Mouse (Mus musculus): ENCODE data around the gene Pde6h. TPM values are rescaled to one million over a fixed set of nuclear protein-coding genes. Genes with fewer than 3 reads are reported as not detected.
A peak's percentile ranks its signal among the peaks of the same experiment; 100 is the strongest.

The Pde6h gene
- polyA plus RNA-seq, 1 experiment from 2014 or later, result not detected

DNA sequence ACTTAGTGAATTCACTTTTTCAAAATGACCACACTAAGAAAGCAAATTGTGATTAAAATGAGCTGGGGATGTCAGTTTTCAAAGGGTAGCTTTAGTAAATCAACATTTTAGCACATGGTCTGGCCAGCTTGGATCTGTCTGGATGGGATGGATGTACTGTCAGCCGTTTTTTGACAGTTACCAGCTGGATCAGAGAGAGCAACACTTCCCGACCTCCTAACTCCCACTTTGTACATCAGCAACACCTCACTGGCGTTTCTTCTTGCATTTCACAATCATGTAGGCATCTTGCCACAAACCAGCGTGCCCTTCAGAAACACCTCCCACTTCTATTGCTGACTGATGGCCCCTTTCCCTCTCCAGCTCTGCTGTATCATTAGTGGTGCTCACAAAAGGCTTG, 25.4 kb upstream of the Pde6h start:
- no peaks in the 10 kb centered on the region for H3K36me3 ChIP-seq
- ATAC-seq, result no peak
- no peak overlapping the region for H3K4me2 ChIP-seq (replicated peaks)
- WGBS, result 75% methylated on average over 4 of the region's 4 CpGs
- H3K27me3 ChIP-seq, result no peaks in the 10 kb centered on the region
- H3K9me3 ChIP-seq, result no peaks in the 10 kb centered on the region
- H3K9ac ChIP-seq (replicated peaks), result no peak overlapping the region
- H3K4me1 ChIP-seq (replicated peaks), result no peaks in the 10 kb centered on the region
- H3K4me3 ChIP-seq (replicated peaks), result no peak overlapping the region
- no peak overlapping the region for H3K27ac ChIP-seq

DNA sequence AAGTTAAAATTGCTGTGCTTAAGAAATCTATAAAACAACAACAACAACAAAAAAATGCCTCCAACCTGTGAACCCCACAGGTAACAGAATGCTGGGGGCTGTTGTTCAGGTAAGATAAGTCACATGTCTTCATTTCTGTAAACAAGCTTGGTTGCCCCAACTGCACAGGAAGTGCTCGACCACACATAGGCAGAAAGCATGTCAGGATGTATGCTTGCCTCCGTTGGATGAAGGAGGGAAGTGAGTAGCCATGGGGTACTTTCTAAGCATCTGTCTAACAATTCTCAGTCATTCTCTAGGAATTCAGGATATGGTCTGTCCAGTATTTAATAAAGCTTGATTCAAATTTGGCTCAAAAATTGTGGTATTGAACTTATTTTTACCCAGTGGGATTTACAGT, 24.7 kb upstream of the Pde6h start:
- Histone ChIP-seq H3K36me3 (no peaks in the 10 kb centered on the region), H3K4me3 (replicated peaks) (no peak overlapping the region), H3K4me2 (replicated peaks) (no peak overlapping the region), H3K4me1 (replicated peaks) (no peaks in the 10 kb centered on the region), H3K9me3 (no peaks in the 10 kb centered on the region), H3K9ac (replicated peaks) (no peak overlapping the region), H3K27me3 (no peaks in the 10 kb centered on the region), H3K27ac (no peak overlapping the region)
- WGBS, result 75% methylated on average over 2 of the region's 2 CpGs
- no peak for ATAC-seq

DNA sequence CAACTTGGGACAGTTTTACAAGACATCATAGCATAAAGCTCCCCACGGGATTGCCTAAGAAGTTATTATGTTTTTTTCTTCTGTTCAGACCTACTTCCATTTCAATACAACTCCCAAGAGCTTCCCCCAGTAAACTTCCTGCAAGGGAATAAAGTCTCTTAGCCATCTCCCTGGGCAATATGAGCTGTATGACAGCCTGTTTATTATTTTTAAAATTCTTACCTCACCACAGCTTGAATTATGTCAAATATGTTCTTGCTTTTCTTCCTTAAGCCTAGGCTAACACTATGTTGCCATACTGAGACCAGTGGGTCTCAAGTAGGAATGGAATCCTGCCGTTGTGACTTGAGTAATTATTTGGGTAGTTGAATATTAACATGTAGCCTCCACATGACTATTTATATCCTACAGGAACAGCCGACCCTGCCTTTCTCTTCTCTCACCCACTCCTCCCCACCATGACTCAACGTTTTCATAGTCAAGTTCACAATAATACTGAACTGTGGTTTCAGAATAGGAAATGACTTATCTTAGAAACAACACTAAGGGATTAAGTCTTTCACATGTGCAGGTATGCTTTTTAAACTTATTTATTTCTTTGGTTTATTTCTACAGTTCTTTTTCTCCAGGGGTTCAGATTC, 23.1 kb upstream of the Pde6h start:
- ATAC-seq, result no peak
- Histone ChIP-seq H3K4me1 (replicated peaks) (no peaks in the 10 kb centered on the region), H3K9me3 (no peaks in the 10 kb centered on the region), H3K27me3 (no peaks in the 10 kb centered on the region), H3K4me2 (replicated peaks) (no peak overlapping the region), H3K4me3 (replicated peaks) (no peak overlapping the region), H3K27ac (no peak overlapping the region), H3K9ac (replicated peaks) (no peak overlapping the region), H3K36me3 (no peaks in the 10 kb centered on the region)
- 86% methylated on average over 4 of the region's 4 CpGs for WGBS

DNA sequence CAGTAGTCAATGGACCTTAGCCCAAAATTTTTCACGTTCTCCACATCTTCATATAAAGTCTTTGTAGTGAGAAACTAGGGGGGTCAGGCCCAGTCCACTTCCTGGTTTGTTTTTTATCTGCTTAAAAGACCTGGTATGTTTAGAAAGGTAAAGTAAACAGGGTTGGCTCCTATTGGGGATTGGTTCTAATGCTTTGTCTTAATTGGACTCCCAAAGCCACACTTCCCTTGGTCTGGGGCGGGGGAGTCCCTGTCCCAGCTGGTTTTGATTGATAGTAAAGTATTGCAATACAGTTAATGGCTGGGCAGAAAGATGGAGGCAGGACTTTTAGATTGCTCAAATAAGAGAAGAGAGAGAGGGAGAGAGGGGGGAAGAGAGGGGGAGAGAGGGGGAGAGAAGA, 22.6 kb upstream of the Pde6h start:
- H3K9ac ChIP-seq (replicated peaks), result no peak overlapping the region
- H3K27ac ChIP-seq, result no peak overlapping the region
- no peak for ATAC-seq
- no peaks in the 10 kb centered on the region for H3K4me1 ChIP-seq (replicated peaks)
- H3K36me3 ChIP-seq, result no peaks in the 10 kb centered on the region
- no peaks in the 10 kb centered on the region for H3K9me3 ChIP-seq
- WGBS, result 86% methylated on average over 2 of the region's 2 CpGs
- H3K27me3 ChIP-seq, result no peaks in the 10 kb centered on the region
- H3K4me2 ChIP-seq (replicated peaks), result no peak overlapping the region
- H3K4me3 ChIP-seq (replicated peaks), result no peak overlapping the region

DNA sequence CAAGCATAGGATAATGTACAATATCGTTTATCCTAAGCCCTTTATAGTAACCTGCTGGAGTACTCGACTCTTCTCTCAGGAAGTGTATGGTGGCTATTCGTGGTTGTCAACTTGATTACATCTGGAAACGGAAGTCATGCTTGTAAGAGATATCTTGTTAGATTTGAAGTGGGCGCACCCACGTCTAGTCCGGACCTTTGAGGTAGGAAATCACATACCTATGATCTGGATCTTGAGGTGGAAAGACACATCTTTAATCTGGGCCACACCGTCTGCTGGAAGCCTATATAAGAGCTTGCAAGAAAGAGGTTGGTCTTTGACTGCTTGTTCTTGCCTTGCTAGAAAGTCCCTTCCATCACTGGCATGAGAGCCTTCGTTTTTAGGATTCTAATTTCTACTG, 21.1 kb upstream of the Pde6h start:
- WGBS, result 90% methylated on average over 9 of the region's 9 CpGs
- Histone ChIP-seq H3K4me1 (replicated peaks) (no peaks in the 10 kb centered on the region), H3K9me3 (no peaks in the 10 kb centered on the region), H3K9ac (replicated peaks) (no peak overlapping the region), H3K4me3 (replicated peaks) (no peak overlapping the region), H3K36me3 (no peaks in the 10 kb centered on the region), H3K27ac (no peak overlapping the region), H3K4me2 (replicated peaks) (no peak overlapping the region), H3K27me3 (no peaks in the 10 kb centered on the region)
- no peak for ATAC-seq

DNA sequence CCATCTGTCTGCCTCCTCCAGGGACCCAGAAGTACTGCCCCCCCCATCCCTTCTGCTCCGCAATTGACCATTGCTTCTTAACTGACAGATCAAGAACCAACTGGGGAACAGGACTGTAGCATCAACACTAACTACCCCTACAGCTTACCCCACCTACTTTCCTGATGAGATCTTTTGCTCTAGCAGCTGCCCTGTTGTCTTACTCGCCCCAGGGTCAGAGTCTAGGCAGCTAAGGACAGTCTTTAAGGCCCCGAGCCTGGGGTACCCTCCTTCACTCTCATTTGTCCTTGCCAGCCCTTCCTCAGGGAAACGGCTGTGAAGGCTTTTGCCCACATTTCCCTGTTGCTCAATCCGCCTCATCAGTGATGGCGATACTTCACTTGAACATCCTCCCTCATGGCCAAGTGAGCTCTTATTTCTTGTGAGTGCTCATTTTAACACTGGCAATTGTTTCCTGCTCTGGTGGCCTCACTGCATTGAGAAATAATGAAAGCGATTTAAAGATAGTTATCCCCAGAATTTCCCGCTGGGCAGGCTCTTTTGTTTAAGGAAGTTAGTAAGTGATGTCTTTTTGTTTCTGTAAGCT, 19.7 kb upstream of the Pde6h start:
- no peak for ATAC-seq
- Histone ChIP-seq H3K36me3 (no peaks in the 10 kb centered on the region), H3K4me2 (replicated peaks) (no peak overlapping the region), H3K4me3 (replicated peaks) (no peak overlapping the region), H3K27me3 (no peaks in the 10 kb centered on the region), H3K27ac (no peak overlapping the region), H3K9me3 (no peaks in the 10 kb centered on the region), H3K4me1 (replicated peaks) (no peaks in the 10 kb centered on the region), H3K9ac (replicated peaks) (no peak overlapping the region)
- 65% methylated on average over 8 of the region's 8 CpGs for WGBS

DNA sequence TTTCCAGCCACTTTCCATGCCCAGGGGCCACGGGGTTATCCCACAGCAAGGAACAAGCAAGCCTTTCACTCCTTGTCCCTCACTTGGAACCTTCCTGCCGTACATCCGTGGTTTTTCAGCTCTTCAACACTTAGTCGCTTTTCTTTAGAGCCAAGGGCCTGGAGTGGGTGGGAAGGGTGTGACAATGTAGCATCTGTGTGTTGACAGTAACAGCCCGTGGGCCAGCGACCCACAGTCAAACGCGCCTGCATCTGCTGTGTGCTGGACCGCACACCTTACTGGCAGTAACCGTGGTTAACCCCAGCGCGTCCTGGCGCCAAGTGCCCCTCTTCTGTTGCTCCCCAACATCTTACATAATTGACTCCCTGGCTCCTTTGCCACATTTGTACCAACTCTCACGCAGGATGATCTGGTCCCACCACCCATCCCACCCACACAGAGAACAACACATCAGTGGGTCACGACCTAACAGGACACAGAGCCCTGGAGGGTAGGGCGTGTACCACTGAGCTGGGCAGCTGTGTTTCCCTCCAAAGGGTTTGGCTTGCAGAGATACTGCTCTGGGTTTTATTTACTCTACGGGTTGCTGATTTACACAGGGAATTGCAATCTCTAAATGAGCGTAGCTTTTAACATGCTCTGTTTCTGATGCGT, 17.2 kb upstream of the Pde6h start:
- H3K27ac ChIP-seq, result no peak overlapping the region
- no peaks in the 10 kb centered on the region for H3K36me3 ChIP-seq
- no peaks in the 10 kb centered on the region for H3K27me3 ChIP-seq
- no peak overlapping the region for H3K9ac ChIP-seq (replicated peaks)
- WGBS, result 90% methylated on average over 19 of the region's 19 CpGs
- H3K4me2 ChIP-seq (replicated peaks), result no peak overlapping the region
- no peak for ATAC-seq
- H3K4me1 ChIP-seq (replicated peaks), result no peaks in the 10 kb centered on the region
- H3K9me3 ChIP-seq, result no peaks in the 10 kb centered on the region
- H3K4me3 ChIP-seq (replicated peaks), result no peak overlapping the region

DNA sequence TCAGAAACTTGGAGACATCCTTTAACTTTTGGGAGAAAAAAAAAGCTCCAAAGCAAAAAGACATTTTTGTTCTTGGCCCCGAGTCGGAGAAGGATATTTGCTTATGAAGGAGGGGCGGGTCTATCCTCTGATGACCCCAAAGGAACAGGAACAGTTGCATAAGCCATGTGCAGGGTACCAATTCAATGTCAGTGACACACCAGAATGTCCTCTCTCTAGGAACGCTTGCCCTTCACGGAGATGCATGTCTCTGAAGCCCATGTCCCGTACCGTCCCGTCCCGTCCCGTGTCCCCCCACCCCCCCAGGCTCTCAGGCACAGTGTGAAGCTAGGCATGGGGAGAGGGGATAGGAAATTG, 16.7 kb upstream of the Pde6h start:
- H3K9me3 ChIP-seq, result no peaks in the 10 kb centered on the region
- no peak overlapping the region for H3K9ac ChIP-seq (replicated peaks)
- no peaks in the 10 kb centered on the region for H3K4me1 ChIP-seq (replicated peaks)
- no peaks in the 10 kb centered on the region for H3K36me3 ChIP-seq
- H3K4me3 ChIP-seq (replicated peaks), result no peak overlapping the region
- ATAC-seq, result no peak
- H3K27me3 ChIP-seq, result no peaks in the 10 kb centered on the region
- H3K27ac ChIP-seq, result no peak overlapping the region
- WGBS, result 79% methylated on average over 10 of the region's 10 CpGs
- no peak overlapping the region for H3K4me2 ChIP-seq (replicated peaks)

DNA sequence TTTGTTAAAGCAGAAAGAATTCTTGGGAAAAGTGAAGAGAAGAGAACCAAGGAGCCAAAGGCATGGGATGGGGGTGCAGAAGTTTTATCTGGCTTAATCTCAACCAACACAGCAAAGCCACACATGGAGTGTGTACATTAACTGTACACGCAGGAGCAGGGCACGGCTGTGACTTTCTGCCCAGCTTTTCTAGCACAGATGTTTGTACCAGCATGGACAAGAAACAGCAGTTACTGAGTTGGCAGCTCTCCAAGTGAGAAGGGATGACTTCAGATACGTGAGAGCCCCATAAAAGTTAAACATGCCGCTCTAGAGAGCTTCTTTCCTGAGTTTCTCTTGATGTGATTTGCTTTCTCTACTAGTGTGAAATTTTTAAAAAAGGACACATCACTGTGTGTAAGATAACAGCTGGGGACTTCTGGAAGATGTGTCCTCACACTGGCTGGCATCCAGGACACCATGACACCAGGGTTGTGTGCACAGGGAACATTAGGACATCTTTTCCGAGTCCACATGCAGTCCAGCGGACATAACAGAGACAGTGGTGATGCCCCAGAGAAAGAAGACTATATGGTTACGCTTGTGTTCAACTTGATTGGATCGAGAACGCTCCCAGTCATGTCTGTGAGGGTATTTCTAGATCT, 13.3 kb upstream of the Pde6h start:
- Histone ChIP-seq H3K9me3 (no peaks in the 10 kb centered on the region), H3K4me1 (replicated peaks) (peaks cover 8% of the 10 kb centered on the region; the same call in 1 of the 2 replicates), H3K4me3 (replicated peaks) (no peak overlapping the region), H3K27me3 (no peaks in the 10 kb centered on the region), H3K27ac (no peak overlapping the region), H3K36me3 (no peaks in the 10 kb centered on the region), H3K9ac (replicated peaks) (no peak overlapping the region), H3K4me2 (replicated peaks) (no peak overlapping the region)
- no peak for ATAC-seq
- 90% methylated on average over 9 of the region's 9 CpGs for WGBS

DNA sequence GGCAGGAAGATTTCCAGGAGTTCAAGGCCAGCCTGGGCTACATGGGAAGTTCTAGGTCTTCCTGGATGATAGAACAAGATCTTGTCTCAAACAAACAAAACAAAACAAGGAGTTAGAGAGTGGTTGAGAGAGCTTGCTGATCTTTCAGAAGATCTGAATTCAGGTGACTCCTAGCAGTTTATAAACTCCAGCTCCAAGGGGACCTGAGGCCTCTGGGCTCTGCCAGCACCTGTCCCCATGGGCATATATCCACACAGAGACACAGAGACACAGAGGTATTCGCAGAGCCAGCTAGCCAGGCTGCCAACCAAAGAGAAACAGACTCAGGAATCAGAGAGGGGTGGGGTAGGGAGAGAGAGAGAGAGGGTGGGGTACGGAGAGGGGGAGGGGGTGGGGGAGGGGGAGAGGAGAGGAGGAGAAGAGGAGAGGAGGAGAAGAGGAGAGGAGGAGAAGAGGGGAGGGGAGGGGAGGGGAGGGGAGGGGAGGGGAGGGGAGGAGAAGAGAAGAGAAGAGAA, 10.8 kb upstream of the Pde6h start:
- no peak for ATAC-seq
- Histone ChIP-seq H3K36me3 (no peaks in the 10 kb centered on the region), H3K27me3 (no peaks in the 10 kb centered on the region)

DNA sequence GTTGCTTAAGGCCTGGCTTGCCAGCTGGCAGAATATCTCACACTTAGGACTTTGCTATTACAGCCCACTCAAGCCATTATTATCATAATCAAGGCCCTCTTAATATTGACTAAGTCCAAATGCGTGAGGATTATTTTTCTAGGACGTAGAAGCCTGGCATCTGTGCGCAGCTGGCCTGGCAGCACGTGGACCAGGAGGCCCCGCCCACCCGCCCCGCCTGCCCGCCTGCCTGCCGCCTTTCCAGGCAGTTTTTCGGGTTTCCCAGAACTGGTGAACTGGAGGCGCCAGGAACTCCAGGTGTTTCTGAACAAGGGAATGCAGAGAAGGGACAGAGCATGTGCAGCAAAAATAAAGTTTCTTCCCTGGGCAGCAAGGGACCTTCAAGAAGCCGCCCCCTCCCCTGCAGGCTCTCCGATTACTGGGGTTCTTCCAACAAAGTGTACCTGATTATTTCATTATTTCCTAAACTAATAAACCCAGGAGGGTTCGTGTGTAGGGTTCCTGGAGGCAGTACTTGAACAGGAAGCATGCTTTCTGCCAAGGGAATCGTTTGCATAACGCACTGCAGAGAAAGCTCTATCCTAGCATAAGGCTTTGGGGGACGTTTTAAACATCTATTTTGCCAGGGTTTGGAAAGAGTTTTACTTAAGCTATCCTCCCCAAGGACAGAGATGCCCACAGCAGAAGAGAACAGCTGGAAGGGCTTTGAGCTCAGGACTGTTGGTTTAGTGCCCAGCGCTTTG, 10.1 kb upstream of the Pde6h start:
- Histone ChIP-seq H3K9me3 (no peaks in the 10 kb centered on the region), H3K4me2 (replicated peaks) (peak overlapping the region; percentile 52), H3K36me3 (no peaks in the 10 kb centered on the region), H3K4me3 (replicated peaks) (peak overlapping the region; percentile 18; the same call in 1 of the 2 replicates), H3K27me3 (no peaks in the 10 kb centered on the region), H3K4me1 (replicated peaks) (peaks cover 8% of the 10 kb centered on the region; the same call in 1 of the 2 replicates), H3K9ac (replicated peaks) (0 out of 2 replicates have a peak overlapping the region, but pooled peaks have one; percentile 25), H3K27ac (no peak overlapping the region)
- WGBS, result 16% methylated on average over 18 of the region's 18 CpGs
- peak; percentile 69 for ATAC-seq

More for the DNA sequence above, 10.8 kb upstream of the Pde6h start:
- WGBS, result 95% methylated on average over 1 of the region's 2 CpGs
- Histone ChIP-seq H3K4me2 (replicated peaks) (no peak overlapping the region), H3K9ac (replicated peaks) (no peak overlapping the region), H3K4me3 (replicated peaks) (no peak overlapping the region), H3K4me1 (replicated peaks) (peaks cover 8% of the 10 kb centered on the region; the same call in 1 of the 2 replicates), H3K27ac (no peak overlapping the region), H3K9me3 (no peaks in the 10 kb centered on the region)

Measured in midbrain, embryonic 13.5 days (tissue).